Mouse (Mus musculus): ENCODE measurements around the gene Srsf7.

GRCm38 (mm10) chr17:80236805-80237204 lies 29.7 kb upstream of the Srsf7 start:
- TF ChIP-seq EP300 (IDR thresholded peaks at IDR 0.05; ENCODE audit: insufficient read depth, low read depth, low read length): no peak
- TF ChIP-seq CTCF (IDR thresholded peaks at IDR 0.05; ENCODE audit: low read depth, low read length): no peak
- no peak for TF ChIP-seq POLR2A (IDR thresholded peaks at IDR 0.05; ENCODE audit: insufficient read depth, low read length)

All from ES-Bruce4 (cell line).